Mouse (Mus musculus) olfactory bulb, adult 2 months (tissue): ENCODE measurements at regions not wholly inside any gene's neighbourhood (a gene's known extent, or its start where the extent isn't known, plus 50 kb on each side); places are given as distances from the start of the nearest gene placed in this dataset.

Experiments used
- CTCF ChIP-seq: fragments of 200-500 bp; IDR thresholded peaks from 2 replicates; pipeline ENCODE4 v1.5.1; 2012; ENCODE audit warnings: low read depth, mild to moderate bottlenecking, low read length, moderate library complexity; ENCODE audit not compliant: insufficient read depth
- POLR2A ChIP-seq: fragments of 200-500 bp; IDR thresholded peaks from 2 replicates; pipeline ENCODE4 v1.6.1; 2012; ENCODE audit warnings: mild to moderate bottlenecking, low read depth, low read length, moderate library complexity; ENCODE audit not compliant: insufficient read depth

DNA sequence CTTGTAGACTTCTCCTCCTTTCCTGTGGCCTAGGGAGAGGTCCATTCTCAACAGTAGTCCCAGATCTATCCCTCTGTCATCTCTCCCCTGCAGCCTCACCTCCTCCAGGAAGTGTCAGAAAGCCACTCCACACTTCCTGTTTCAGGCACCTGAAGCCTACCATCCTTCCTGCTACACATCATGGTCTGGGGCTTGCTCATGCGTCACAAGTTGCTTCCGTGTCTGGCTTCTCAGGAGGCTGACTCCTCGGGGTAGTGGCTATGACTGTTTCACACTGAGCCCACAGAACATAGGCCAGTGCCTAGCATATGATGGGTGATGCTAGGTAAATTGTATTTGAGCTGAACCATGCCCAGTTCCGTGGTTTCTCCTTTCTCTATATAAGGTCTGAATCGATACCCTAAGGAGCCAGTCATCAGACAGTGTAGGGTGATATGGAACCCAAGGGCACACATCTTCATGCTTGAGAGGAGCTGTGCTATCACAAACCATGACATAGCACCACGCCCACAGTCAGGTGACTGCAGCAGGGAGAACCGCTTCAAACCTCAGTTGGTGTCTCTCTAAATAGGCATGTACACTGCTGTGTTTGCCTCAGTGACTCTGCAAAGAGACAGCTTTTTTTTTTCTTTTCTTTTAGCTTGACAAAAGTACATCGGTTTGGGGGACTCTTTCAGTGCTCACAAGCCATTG is 272.2 kb downstream of the Sec61b start:
- no peak for TF ChIP-seq POLR2A
- TF ChIP-seq CTCF = no peak
